Mouse (Mus musculus) heart, embryonic 16.5 days (tissue): Measurements from ENCODE around the gene Gm49318. TPM values are rescaled to one million over a fixed set of nuclear protein-coding genes. Genes with fewer than 3 reads are reported as not detected.

Experiments
- ATAC-seq: fragments of 200-750 bp; cut with Nextera tagmentation; replicated peaks from 2 replicates; pipeline ENCODE4 v1.8.0; 2017; ENCODE audit warnings: moderate number of reproducible peaks; ENCODE audit not compliant: insufficient read depth, low FRiP score; ENCODE audit errors: extremely low read depth
- H3K27ac ChIP-seq: fragments of 300-500 bp; sonication (generic); 2 replicates; pipeline ENCODE4 v1.5.1; 2014; ENCODE audit warnings: mild to moderate bottlenecking, low read length, control low read depth, moderate library complexity
- H3K27me3 ChIP-seq: fragments of 300-500 bp; sonication (generic); 2 replicates; pipeline ENCODE4 v1.6.1; 2014; ENCODE audit warnings: low read length, mixed read lengths; ENCODE audit not compliant: control insufficient read depth, insufficient read depth
- H3K36me3 ChIP-seq: fragments of 300-500 bp; sonication (generic); 2 replicates; pipeline ENCODE4 v1.6.1; 2014; ENCODE audit not compliant: control insufficient read depth, insufficient read depth
- H3K4me1 ChIP-seq: fragments of 300-500 bp; sonication (generic); 2 replicates; pipeline ENCODE4 v1.6.1; 2014; ENCODE audit warnings: low read length, mixed read lengths; ENCODE audit not compliant: control insufficient read depth, insufficient read depth
- H3K4me2 ChIP-seq: fragments of 300-500 bp; sonication (generic); 2 replicates; pipeline ENCODE4 v1.6.1; 2014; ENCODE audit warnings: low read depth, mild to moderate bottlenecking, control low read depth, low read length
- H3K4me3 ChIP-seq: fragments of 300-500 bp; sonication (generic); 2 replicates; pipeline ENCODE4 v1.5.1; 2014; ENCODE audit warnings: mild to moderate bottlenecking, control low read depth, low read length
- H3K9ac ChIP-seq: fragments of 300-500 bp; sonication (generic); 2 replicates; pipeline ENCODE4 v1.6.1; 2014; ENCODE audit warnings: low read length, control low read depth
- H3K9me3 ChIP-seq: fragments of 300-500 bp; sonication (generic); replicated peaks from 2 replicates; pipeline ENCODE4 v1.6.1; 2016; ENCODE audit warnings: low read length; ENCODE audit not compliant: control insufficient read depth
- WGBS: fragments of 180-500 bp; shearing (Covaris S2); extraction: QIAGEN DNeasy Blood & Tissue Kit; methylation state at CpG from one replicate; pipeline ENCODE4 v1.1.7; 2014; 5-methylcytosine and 5-hydroxymethylcytosine counted together
- polyA plus RNA-seq: library from polyadenylated mRNA; unstranded; fragments of >200 nt; fragmentation: Nextera tagmentation; extraction: Ambion mirVana; gene quantifications from 2 replicates; pipeline ENCODE4 v1.2.1, GENCODE M21; 2015

The Gm49318 gene
- polyA plus RNA-seq, 1 experiment from 2014 or later: not detected

GRCm38 (mm10) chr9:22024592-22024991 is 46.5 kb downstream of the Gm49318 start:
- no peak for ATAC-seq

GRCm38 (mm10) chr9:22017208-22017825 is 53.7 kb downstream of the Gm49318 start:
- no peak overlapping the region for H3K27ac ChIP-seq
- no peak overlapping the region for H3K4me3 ChIP-seq
- no peak overlapping the region for H3K9ac ChIP-seq
- no peak overlapping the region for H3K4me2 ChIP-seq
- 67% methylated on average over 7 of the region's 7 CpGs for WGBS
- no peaks in the 10 kb centered on the region for H3K27me3 ChIP-seq
- ATAC-seq: no peak
- peaks cover 22% of the 10 kb centered on the region for H3K36me3 ChIP-seq
- no peaks in the 10 kb centered on the region for H3K9me3 ChIP-seq
- no peaks in the 10 kb centered on the region for H3K4me1 ChIP-seq

More at GRCm38 (mm10) chr9:22024592-22024991, 46.5 kb downstream of the Gm49318 start:
- WGBS: 52% methylated on average over 8 of the region's 8 CpGs
- Histone ChIP-seq H3K27me3 (no peaks in the 10 kb centered on the region), H3K36me3 (no peaks in the 10 kb centered on the region), H3K4me2 (no peak overlapping the region), H3K9ac (no peak overlapping the region), H3K27ac (no peak overlapping the region), H3K4me3 (no peak overlapping the region), H3K4me1 (no peaks in the 10 kb centered on the region), H3K9me3 (no peaks in the 10 kb centered on the region)

DNA sequence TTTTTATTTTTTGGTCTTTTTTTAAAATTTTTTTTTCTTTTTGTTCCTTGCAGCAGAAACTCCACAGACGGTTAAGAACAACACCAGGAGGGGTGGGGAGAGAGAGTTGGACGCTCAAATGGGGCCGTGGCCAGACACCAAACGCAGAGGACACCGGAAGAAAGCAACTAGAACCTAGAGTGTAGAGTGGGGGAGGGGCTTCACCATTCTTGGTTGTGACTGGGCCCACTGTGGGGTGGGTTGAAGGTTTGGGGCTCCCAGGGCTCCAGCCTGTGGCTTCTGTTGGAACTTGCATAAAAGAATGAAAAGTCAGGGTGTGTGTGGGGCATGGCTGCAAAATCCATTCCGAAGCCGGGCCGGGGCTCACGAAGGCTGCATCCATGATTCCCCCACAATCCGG is 54.8 kb downstream of the Gm49318 start:
- no peaks in the 10 kb centered on the region for H3K4me1 ChIP-seq
- 66% methylated on average over 10 of the region's 10 CpGs for WGBS
- H3K36me3 ChIP-seq: peaks cover 32% of the 10 kb centered on the region
- no peaks in the 10 kb centered on the region for H3K27me3 ChIP-seq
- H3K4me2 ChIP-seq: no peak overlapping the region
- H3K27ac ChIP-seq: no peak overlapping the region
- H3K4me3 ChIP-seq: no peak overlapping the region
- no peak overlapping the region for H3K9ac ChIP-seq
- H3K9me3 ChIP-seq: no peaks in the 10 kb centered on the region
- ATAC-seq: no peak

DNA sequence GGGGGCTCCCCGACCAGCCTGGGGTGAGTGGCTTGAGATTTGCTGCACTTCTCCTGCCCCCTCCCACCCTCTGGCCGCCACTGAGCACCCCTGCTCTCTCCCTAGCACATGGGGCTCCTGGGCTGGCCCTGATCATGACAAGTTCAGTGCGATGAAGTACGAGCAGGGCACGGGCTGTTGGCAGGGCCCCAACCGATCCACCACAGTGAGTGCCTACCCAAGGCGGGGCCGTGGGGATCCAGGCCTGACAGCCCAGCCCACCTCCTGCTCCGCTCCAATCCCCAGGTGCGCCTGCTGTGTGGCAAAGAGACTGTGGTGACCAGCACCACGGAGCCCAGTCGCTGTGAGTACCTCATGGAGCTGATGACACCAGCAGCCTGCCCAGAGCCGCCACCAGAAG is 58.3 kb downstream of the Gm49318 start:
- no peak overlapping the region for H3K4me2 ChIP-seq
- WGBS: 90% methylated on average over 13 of the region's 13 CpGs
- H3K9ac ChIP-seq: no peak overlapping the region
- H3K4me3 ChIP-seq: no peak overlapping the region
- H3K27me3 ChIP-seq: no peaks in the 10 kb centered on the region
- ATAC-seq: no peak
- H3K36me3 ChIP-seq: peaks cover 56% of the 10 kb centered on the region
- no peak overlapping the region for H3K27ac ChIP-seq
- H3K9me3 ChIP-seq: no peaks in the 10 kb centered on the region
- H3K4me1 ChIP-seq: no peaks in the 10 kb centered on the region

DNA sequence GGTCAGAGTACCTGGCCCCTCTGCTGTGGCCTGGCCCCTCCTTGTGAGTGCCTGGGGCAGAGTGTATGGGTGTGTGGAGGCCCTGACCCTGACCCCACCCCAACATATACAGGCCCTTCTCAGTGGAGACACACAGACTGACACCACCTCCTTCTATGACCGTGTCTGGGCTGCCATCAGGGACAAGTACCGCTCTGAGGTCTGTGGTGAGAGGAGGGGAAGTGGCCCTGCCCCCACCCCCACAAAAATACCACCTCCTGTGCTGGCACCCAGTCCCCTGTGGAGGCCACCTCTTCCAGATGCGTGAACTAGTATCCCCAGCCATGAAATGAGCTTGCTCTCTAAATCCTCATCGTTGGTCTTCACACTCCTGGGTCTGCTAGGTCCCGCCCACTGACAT is 60.0 kb downstream of the Gm49318 start:
- Histone ChIP-seq H3K9ac (no peak overlapping the region), H3K4me2 (no peak overlapping the region), H3K9me3 (no peaks in the 10 kb centered on the region), H3K4me1 (no peaks in the 10 kb centered on the region), H3K27me3 (no peaks in the 10 kb centered on the region), H3K36me3 (peaks cover 65% of the 10 kb centered on the region), H3K27ac (no peak overlapping the region), H3K4me3 (no peak overlapping the region)
- no peak for ATAC-seq
- WGBS: 86% methylated on average over 5 of the region's 5 CpGs

DNA sequence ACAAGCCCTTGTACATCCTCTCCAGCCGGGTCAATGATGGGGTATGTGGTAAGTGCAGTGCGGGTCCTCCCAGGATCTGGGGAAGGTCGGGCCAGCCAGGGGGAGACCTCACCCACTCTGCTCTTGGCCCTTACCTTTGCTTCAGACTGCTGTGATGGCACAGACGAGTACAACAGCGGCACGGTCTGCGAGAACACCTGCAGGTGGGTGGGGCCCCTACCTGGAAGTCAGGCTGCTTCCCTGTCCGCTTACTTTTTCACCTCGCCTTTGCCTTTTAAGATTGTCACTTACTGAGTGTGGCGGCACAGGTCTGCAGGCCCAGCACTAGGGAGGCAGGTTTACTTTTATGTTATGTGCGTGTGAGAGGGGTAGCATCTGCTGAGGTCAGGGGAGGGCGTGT is 66.5 kb downstream of the Gm49318 start:
- Histone ChIP-seq H3K9me3 (no peaks in the 10 kb centered on the region), H3K27me3 (no peaks in the 10 kb centered on the region), H3K36me3 (peaks cover 25% of the 10 kb centered on the region), H3K27ac (no peak overlapping the region), H3K9ac (no peak overlapping the region), H3K4me3 (no peak overlapping the region), H3K4me2 (no peak overlapping the region), H3K4me1 (peaks cover 12% of the 10 kb centered on the region)
- 88% methylated on average over 12 of the region's 12 CpGs for WGBS
- no peak for ATAC-seq

GRCm38 (mm10) chr9:22003163-22003554 is 67.9 kb downstream of the Gm49318 start:
- ATAC-seq: peak; percentile 7; the same call in 1 of the 2 replicates
- H3K27me3 ChIP-seq: no peaks in the 10 kb centered on the region
- peaks cover 16% of the 10 kb centered on the region for H3K36me3 ChIP-seq
- peak overlapping the region; percentile 68 for H3K4me3 ChIP-seq
- H3K9me3 ChIP-seq: no peaks in the 10 kb centered on the region
- peaks cover 12% of the 10 kb centered on the region for H3K4me1 ChIP-seq
- peak overlapping the region; percentile 73 for H3K9ac ChIP-seq
- peak overlapping the region; percentile 91 for H3K4me2 ChIP-seq
- whole genome bisulfite sequencing: under 1% methylated on average over 18 of the region's 18 CpGs
- H3K27ac ChIP-seq: peak overlapping the region; percentile 44

- Histone ChIP-seq H3K27ac (peak within 1 kb of the TSS; percentile 44), H3K4me1 (peaks cover 12% of the 10 kb centered on the region), H3K4me2 (peak within 1 kb of the TSS; percentile 91), H3K27me3 (peaks cover 4% of the 10 kb centered on the region), H3K9me3 (no peaks in the 10 kb centered on the region), H3K4me3 (peak within 1 kb of the TSS; percentile 68), H3K9ac (peak within 1 kb of the TSS; percentile 73), H3K36me3 (peaks cover 14% of the 10 kb centered on the region)
- peak; percentile 99 for ATAC-seq
- WGBS: 6% methylated on average over 57 of the region's 57 CpGs
Observed at GRCm38 (mm10) chr9:22002194-22003162, 68.6 kb downstream of the Gm49318 start, which contains the start of the genes Ccdc151 and Prkcsh. Ccdc151 (minus strand) TSS chr9:22002634. Prkcsh (plus strand) TSS chr9:22002806.

DNA sequence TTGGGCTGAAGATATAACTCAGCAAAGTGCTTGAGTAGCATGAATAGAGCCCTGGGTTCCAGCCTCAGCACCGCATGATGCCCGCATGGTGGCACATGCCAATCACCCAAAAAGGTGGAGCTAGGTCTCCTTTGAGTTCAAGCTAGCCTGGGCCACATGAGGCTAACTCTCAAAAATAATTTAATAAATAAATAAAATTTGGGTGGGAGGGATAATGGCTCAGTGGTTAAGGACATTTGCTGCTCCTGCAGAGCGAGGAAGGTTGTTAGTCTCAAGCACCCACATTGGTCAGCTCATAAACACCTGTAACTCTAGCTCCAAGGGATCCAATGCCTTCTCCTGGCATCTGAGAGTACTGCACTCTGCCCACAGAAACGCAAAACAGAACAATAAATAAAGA is 69.4 kb downstream of the Gm49318 start:
- Histone ChIP-seq H3K4me1 (peaks cover 12% of the 10 kb centered on the region), H3K9me3 (no peaks in the 10 kb centered on the region), H3K9ac (no peak overlapping the region), H3K27me3 (peaks cover 4% of the 10 kb centered on the region), H3K27ac (no peak overlapping the region), H3K4me3 (no peak overlapping the region), H3K36me3 (peaks cover 10% of the 10 kb centered on the region), H3K4me2 (no peak overlapping the region)
- 85% methylated on average over 4 of the region's 4 CpGs for WGBS
- no peak for ATAC-seq
